Mouse (Mus musculus) neural tube, embryonic 12.5 days (tissue): ENCODE results near the gene Tjp1. TPM values are rescaled to one million over a fixed set of nuclear protein-coding genes. Genes with fewer than 3 reads are reported as not detected.

Experiments used
- ATAC-seq: fragments of 200-750 bp; cut with Nextera tagmentation; 2 replicates; pipeline ENCODE4 v1.8.0; 2017; ENCODE audit warnings: low read depth, mild to moderate bottlenecking, moderate TSS enrichment, moderate library complexity; ENCODE audit not compliant: low FRiP score
- H3K27ac ChIP-seq: fragments of 300-500 bp; sonication (generic); 2 replicates; pipeline ENCODE4 v1.5.1; 2016
- H3K27me3 ChIP-seq: fragments of 300-500 bp; sonication (generic); replicated peaks from 2 replicates; pipeline ENCODE4 v1.6.1; 2016; ENCODE audit warnings: mild to moderate bottlenecking
- H3K36me3 ChIP-seq: fragments of 300-500 bp; sonication (generic); 2 replicates; pipeline ENCODE4 v1.6.1; 2016; ENCODE audit warnings: mild to moderate bottlenecking
- H3K4me1 ChIP-seq: fragments of 300-500 bp; sonication (generic); 2 replicates; pipeline ENCODE4 v1.6.1; 2016
- H3K4me2 ChIP-seq: fragments of 300-500 bp; sonication (generic); replicated peaks from 2 replicates; pipeline ENCODE4 v1.6.1; 2016; ENCODE audit warnings: mild to moderate bottlenecking
- H3K4me3 ChIP-seq: fragments of 300-500 bp; sonication (generic); 2 replicates; pipeline ENCODE4 v1.5.1; 2016
- H3K9ac ChIP-seq: fragments of 300-500 bp; sonication (generic); 2 replicates; pipeline ENCODE4 v1.6.1; 2016; ENCODE audit warnings: mild to moderate bottlenecking
- H3K9me3 ChIP-seq: fragments of 300-500 bp; sonication (generic); 2 replicates; pipeline ENCODE4 v1.6.1; 2016; ENCODE audit warnings: mild to moderate bottlenecking
- WGBS: fragments of 180-500 bp; shearing (Covaris S2); methylation state at CpG from one replicate; pipeline ENCODE4 v1.1.7; 2016; 5-methylcytosine and 5-hydroxymethylcytosine counted together
- polyA plus RNA-seq: library from polyadenylated mRNA; unstranded; fragments of >200 nt; fragmentation: Nextera tagmentation; extraction: Ambion mirVana; gene quantifications from 2 replicates; pipeline ENCODE4 v1.2.1, GENCODE M21; 2016

The Tjp1 gene
- polyA plus RNA-seq, 1 experiment from 2014 or later = 27.4 TPM

DNA sequence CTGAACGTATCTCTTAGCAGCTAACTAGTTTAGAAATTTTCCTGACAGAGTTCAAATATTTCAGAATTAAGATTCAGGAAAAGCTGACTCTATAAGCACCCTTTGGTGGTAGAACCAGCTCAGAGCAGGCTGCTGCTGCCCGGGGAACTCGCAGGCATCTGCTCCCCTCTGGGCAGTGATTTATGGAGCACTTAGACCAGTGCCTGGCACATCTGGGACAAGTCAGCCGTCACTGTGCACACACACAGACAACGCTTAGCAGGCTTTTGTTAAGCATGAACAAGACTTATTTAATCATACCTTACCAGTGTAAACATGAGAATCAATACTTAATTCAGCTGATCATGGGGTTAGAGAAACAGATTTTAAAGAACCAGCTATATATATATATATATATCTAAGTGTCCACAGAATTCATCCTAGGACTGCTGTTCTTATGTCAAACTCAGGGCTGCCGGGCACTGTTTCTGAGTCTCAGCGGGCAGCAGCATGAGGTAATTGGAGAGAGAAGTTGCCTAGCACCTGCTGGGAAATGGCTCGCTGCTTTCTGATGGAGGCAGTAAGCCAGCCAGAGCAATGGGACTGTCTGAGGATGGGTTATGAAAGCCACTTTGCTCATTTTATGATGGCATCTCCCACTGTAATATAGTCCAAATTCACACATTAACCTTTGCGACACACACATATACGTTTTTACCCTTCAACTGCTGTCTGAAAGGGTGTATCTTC lies 14.0 kb downstream of the Tjp1 start:
- no peak overlapping the region for H3K9ac ChIP-seq
- no peak overlapping the region for H3K4me3 ChIP-seq
- H3K27me3 ChIP-seq = no peaks in the 10 kb centered on the region
- WGBS = 28% methylated on average over 10 of the region's 10 CpGs
- H3K36me3 ChIP-seq = no peaks in the 10 kb centered on the region
- H3K4me2 ChIP-seq = no peak overlapping the region
- H3K9me3 ChIP-seq = no peaks in the 10 kb centered on the region
- peaks cover 10% of the 10 kb centered on the region for H3K4me1 ChIP-seq
- no peak overlapping the region for H3K27ac ChIP-seq
- peak; percentile 80 for ATAC-seq

GRCm38 (mm10) chr7:65509357-65509756 lies 18.2 kb downstream of the Tjp1 start:
- no peak for ATAC-seq
- 50% methylated on average over 3 of the region's 3 CpGs for WGBS
- peaks cover 10% of the 10 kb centered on the region for H3K4me1 ChIP-seq

DNA sequence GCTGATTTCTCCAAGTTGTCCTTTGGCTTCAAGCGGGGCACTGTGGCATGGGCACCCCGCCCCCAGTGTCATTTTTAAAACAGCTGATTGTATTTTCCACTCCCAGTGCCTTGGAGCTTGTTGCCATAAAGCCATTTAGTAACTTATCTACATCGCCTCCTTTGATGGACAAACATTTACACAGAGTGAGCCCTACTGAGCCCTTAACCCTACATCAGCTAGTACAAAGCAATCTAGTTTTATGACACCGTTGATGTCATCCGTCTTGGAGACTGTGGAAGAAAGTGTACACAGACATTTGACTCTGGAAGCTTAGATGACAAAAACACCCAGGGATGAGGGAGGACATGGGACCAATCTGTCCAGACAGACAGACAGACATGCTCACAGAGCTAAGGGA lies 20.2 kb downstream of the Tjp1 start:
- ATAC-seq = no peak
- Histone ChIP-seq H3K4me1 (peaks cover 2% of the 10 kb centered on the region; the same call in 1 of the 2 replicates), H3K36me3 (no peaks in the 10 kb centered on the region), H3K4me2 (no peak overlapping the region), H3K4me3 (no peak overlapping the region), H3K9me3 (no peaks in the 10 kb centered on the region), H3K27ac (no peak overlapping the region), H3K9ac (no peak overlapping the region), H3K27me3 (no peaks in the 10 kb centered on the region)
- 61% methylated on average over 5 of the region's 5 CpGs for WGBS

More at GRCm38 (mm10) chr7:65509357-65509756, 18.2 kb downstream of the Tjp1 start:
- Histone ChIP-seq H3K27ac (no peak overlapping the region), H3K36me3 (no peaks in the 10 kb centered on the region), H3K4me2 (no peak overlapping the region), H3K27me3 (no peaks in the 10 kb centered on the region), H3K4me3 (no peak overlapping the region), H3K9me3 (no peaks in the 10 kb centered on the region), H3K9ac (no peak overlapping the region)

DNA sequence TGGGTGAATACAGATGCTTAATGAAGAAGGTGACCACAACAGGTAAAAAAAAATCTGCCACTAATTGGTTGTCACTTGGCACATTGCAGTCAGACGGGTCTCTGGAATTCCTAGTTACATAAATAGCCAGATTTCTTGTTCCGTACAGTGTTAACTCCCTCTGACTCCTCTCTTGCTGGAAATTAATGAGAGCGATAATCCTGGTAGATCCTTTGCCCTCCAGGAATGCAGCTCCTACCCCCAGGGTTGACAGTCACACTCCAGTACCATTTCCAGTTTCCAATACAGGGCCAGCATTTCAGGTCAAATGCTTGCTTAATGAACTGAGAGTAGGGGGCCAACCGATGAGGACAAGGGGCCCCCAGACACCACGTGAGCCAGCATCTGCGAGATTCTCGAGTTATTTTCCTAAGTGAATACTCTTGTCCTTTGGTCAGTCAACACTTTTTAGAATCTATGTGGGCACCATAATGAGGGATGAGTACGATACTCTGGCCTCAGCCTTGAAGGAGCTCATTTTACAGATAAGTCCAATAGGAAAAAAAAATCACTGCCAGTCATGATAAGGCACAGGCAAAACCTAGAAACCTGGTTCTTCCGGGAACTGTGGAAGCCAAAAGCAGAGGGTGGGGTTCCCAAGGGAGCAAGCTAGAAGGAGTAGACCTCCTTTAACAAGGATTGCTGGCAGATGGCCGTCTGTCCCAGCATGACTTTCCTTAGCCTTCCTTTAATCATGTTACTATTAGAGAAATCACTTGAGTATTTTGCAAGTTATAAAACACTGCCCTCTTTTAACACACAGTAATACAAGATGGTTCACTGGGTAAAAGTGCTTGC lies 24.9 kb downstream of the Tjp1 start:
- Histone ChIP-seq H3K4me2 (no peak overlapping the region), H3K27me3 (no peaks in the 10 kb centered on the region), H3K4me1 (peaks cover 2% of the 10 kb centered on the region), H3K27ac (no peak overlapping the region), H3K9ac (no peak overlapping the region), H3K4me3 (no peak overlapping the region), H3K9me3 (no peaks in the 10 kb centered on the region), H3K36me3 (no peaks in the 10 kb centered on the region)
- 76% methylated on average over 10 of the region's 10 CpGs for WGBS
- ATAC-seq = no peak

DNA sequence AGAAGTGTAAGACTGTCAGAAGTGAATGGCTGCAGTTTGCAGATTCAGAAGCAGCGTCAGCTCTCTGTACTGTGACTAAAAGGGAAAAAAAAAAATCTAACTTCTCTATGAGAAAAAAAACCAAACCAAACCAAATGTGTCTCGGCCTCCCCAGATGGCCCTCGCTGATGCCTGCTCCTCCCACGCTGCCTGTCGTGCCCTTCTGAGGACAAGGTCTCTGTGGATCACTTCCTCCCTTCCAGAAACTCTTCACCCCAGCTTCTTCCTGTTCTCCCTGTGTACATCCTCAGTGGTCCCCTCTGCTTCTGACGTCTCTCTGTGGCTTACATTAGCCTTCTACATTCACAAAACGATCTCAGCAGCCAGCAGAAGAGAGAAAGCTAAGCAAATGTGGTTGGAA lies 26.8 kb downstream of the Tjp1 start:
- H3K4me1 ChIP-seq = peaks cover 2% of the 10 kb centered on the region
- H3K9me3 ChIP-seq = no peaks in the 10 kb centered on the region
- no peaks in the 10 kb centered on the region for H3K36me3 ChIP-seq
- ATAC-seq = no peak
- no peaks in the 10 kb centered on the region for H3K27me3 ChIP-seq
- no peak overlapping the region for H3K4me2 ChIP-seq
- no peak overlapping the region for H3K27ac ChIP-seq
- no peak overlapping the region for H3K9ac ChIP-seq
- WGBS = 72% methylated on average over 7 of the region's 7 CpGs
- H3K4me3 ChIP-seq = no peak overlapping the region

DNA sequence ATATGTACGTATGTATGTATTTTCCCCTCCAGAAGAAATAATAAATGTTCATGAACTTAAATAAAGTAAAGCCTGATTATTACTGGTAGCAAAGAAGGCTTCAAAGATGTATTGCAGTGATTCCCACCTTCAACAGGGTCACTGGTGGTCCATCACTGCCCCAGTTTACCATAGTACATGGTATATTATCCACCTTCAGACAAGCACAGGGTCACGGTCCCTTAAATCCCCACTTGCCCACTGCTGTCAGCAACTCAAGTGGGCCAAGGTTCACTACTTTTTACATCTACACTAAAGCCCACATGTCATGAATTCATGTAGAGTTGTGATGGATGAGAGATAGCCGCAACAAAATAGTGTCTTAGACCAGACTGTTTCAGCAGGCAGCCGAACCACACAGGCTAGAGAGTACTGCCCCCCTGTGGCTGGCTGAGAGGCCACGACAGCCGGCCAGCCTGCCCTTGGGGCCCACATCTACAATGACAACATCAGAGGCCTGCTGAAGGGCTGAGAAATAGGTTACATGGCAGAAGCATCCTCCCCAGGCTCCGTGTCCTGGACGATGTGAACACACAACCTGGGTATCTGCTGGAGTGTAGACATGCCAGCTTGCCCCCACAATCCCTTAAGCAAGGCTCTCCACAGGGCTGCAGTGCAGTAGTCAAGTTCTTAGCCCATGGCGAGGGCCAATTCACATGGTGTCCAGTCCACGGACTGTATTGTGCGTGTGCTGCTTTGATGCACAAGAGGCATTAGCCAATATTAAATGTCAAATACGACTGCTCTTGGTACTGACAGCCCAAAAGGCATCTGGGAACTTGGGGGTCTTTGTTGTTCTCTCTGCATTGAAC lies 29.6 kb downstream of the Tjp1 start:
- no peak overlapping the region for H3K27ac ChIP-seq
- H3K4me2 ChIP-seq = no peak overlapping the region
- 0 out of 2 replicates have a peak, but pooled peaks have one; percentile 53 for ATAC-seq
- 51% methylated on average over 12 of the region's 12 CpGs for WGBS
- peaks cover 2% of the 10 kb centered on the region for H3K4me1 ChIP-seq
- no peaks in the 10 kb centered on the region for H3K36me3 ChIP-seq
- no peaks in the 10 kb centered on the region for H3K9me3 ChIP-seq
- H3K4me3 ChIP-seq = no peak overlapping the region
- no peaks in the 10 kb centered on the region for H3K27me3 ChIP-seq
- H3K9ac ChIP-seq = no peak overlapping the region

DNA sequence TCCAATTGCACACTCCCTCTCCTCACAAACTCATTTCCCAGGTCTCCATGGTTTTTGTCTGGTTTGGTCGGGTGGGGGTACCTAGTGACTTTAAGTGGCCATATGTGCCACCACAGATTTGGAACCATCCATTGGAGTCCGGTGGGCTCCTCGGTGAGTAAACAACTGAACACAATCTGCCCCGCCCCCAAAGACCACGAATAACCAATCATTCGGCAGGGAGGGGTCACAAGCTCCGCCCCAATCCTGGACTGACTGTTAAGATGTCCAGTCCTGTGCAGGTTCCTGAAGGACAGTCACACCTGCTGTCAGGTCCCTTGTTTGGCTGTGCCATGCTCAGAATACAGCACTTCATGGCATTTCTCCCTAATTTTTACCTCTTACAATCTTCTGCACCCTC lies 37.1 kb downstream of the Tjp1 start:
- Histone ChIP-seq H3K27ac (no peak overlapping the region), H3K9ac (no peak overlapping the region), H3K4me1 (peaks cover 5% of the 10 kb centered on the region), H3K27me3 (no peaks in the 10 kb centered on the region), H3K4me3 (no peak overlapping the region), H3K9me3 (no peaks in the 10 kb centered on the region), H3K36me3 (no peaks in the 10 kb centered on the region), H3K4me2 (no peak overlapping the region)
- WGBS = 81% methylated on average over 7 of the region's 7 CpGs
- ATAC-seq = no peak

GRCm38 (mm10) chr7:65489742-65490141 lies 37.8 kb downstream of the Tjp1 start:
- no peak overlapping the region for H3K4me3 ChIP-seq
- H3K27me3 ChIP-seq = no peaks in the 10 kb centered on the region
- H3K36me3 ChIP-seq = no peaks in the 10 kb centered on the region
- no peak overlapping the region for H3K27ac ChIP-seq
- H3K4me1 ChIP-seq = peaks cover 5% of the 10 kb centered on the region
- H3K9me3 ChIP-seq = no peaks in the 10 kb centered on the region
- H3K4me2 ChIP-seq = no peak overlapping the region
- no peak overlapping the region for H3K9ac ChIP-seq
- no peak for ATAC-seq
- 85% methylated on average over 9 of the region's 9 CpGs for WGBS

DNA sequence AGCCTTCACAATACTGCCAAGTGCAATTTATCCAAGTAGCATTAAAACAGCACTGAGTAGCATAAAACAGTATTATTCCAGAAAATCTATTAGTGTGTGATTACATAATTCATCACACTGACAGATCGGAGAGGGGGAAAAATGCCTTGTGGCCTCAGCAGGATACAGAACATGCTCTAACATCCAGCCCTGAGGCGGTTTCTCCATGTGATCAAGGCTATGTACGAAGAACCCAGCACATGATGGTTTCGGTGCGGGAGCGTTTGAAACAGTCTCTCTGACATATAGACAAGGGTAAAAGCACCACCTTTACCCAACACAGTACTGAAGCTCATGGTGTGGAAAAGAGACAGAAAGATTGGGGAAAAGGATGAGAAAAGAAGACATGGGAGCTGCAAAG lies 38.4 kb downstream of the Tjp1 start:
- Histone ChIP-seq H3K9ac (no peak overlapping the region), H3K36me3 (no peaks in the 10 kb centered on the region), H3K4me1 (peaks cover 5% of the 10 kb centered on the region), H3K27ac (no peak overlapping the region), H3K4me3 (no peak overlapping the region), H3K27me3 (no peaks in the 10 kb centered on the region), H3K4me2 (no peak overlapping the region), H3K9me3 (no peaks in the 10 kb centered on the region)
- no peak for ATAC-seq
- 87% methylated on average over 6 of the region's 6 CpGs for WGBS

- Histone ChIP-seq H3K27ac (no peak overlapping the region), H3K9me3 (no peaks in the 10 kb centered on the region), H3K36me3 (no peaks in the 10 kb centered on the region), H3K4me3 (no peak overlapping the region), H3K4me2 (peak overlapping the region; percentile 43), H3K9ac (no peak overlapping the region), H3K4me1 (peaks cover 5% of the 10 kb centered on the region), H3K27me3 (no peaks in the 10 kb centered on the region)
- ATAC-seq = peak; percentile 37
- 8% methylated on average over 13 of the region's 13 CpGs for WGBS
Measured at GRCm38 (mm10) chr7:65486259-65486681, 41.3 kb downstream of the Tjp1 start.

- no peaks in the 10 kb centered on the region for H3K36me3 ChIP-seq
- no peak for ATAC-seq
- H3K9me3 ChIP-seq = no peaks in the 10 kb centered on the region
- H3K4me2 ChIP-seq = no peak overlapping the region
- H3K9ac ChIP-seq = no peak overlapping the region
- no peaks in the 10 kb centered on the region for H3K27me3 ChIP-seq
- 37% methylated on average over 5 of the region's 5 CpGs for WGBS
- peaks cover 5% of the 10 kb centered on the region for H3K4me1 ChIP-seq
- H3K27ac ChIP-seq = no peak overlapping the region
- H3K4me3 ChIP-seq = no peak overlapping the region
Measured at GRCm38 (mm10) chr7:65484170-65484778, 43.3 kb downstream of the Tjp1 start.
